In genomic region chr13:102442676-102443075, GRCm38 (mm10) we compare ENCODE assay signal across 16 mouse cellular contexts.
"Had no signal": no experiment of that assay in that cellular context is flagged by ENCODE, and none has a peak within 500 bp of the region (broad histone marks: within the 10 kb centered on the region; RNA-seq: fewer than 3 reads in every experiment).

No protein-coding gene starts in this region.

- DNase-seq: cerebellum, adult 9-10 months; cerebellum, adult 9-11 months; cerebellum, postnatal 10 days; cerebellum, postnatal 14 days; cerebellum, postnatal 25 days; cerebellum, postnatal 36 days; embryo, embryonic 11 days; forebrain, postnatal 0 days; gastrocnemius, adult 2 months; gastrocnemius, postnatal 10 days; gastrocnemius, postnatal 14 days; gastrocnemius, postnatal 25 days; gastrocnemius, postnatal 36 days; heart, adult 11 months; heart, adult 18-20 months; heart, adult 2 months had no signal
